Mouse (Mus musculus): ENCODE data around the gene Bnc2.

DNA sequence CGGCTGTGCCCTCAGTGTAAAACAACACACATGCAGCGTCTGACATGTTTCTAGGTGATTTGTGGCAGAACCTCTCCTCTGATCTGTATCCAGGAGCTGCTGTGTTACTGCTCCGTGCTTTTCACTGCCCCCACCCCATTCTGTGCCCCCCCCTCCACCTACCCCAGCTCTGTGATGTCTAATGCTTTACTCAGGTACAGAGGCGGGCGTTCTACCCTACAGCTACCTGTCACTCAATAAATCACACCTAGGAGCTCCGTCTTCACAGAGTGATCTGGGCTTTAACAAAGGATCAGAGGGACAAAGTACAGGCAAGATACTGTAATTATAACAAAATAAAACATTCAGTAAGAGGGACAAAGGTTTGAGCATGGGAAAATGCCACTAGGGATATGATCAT lies 192.4 kb downstream of the Bnc2 start:
- no peak for TF ChIP-seq CTCF (conservative IDR thresholded peaks at IDR 0.05; ENCODE audit: low read length)
- no peak for TF ChIP-seq POU5F1 (IDR thresholded peaks at IDR 0.05; ENCODE audit: borderline replicate concordance, low read length)
- no peak for TF ChIP-seq NANOG (IDR thresholded peaks at IDR 0.05; ENCODE audit: borderline replicate concordance, low read length)
